Mouse (Mus musculus) embryonic facial prominence, embryonic 11.5 days (tissue): ENCODE measurements at regions not wholly inside any gene's neighbourhood (a gene's known extent, or its start where the extent isn't known, plus 50 kb on each side); places are given as distances from the start of the nearest gene placed in this dataset.
A peak's percentile ranks its signal among the peaks of the same experiment; 100 is the strongest.

Source experiments
- ATAC-seq: fragments of 200-750 bp; cut with Nextera tagmentation; replicated peaks from 2 replicates; pipeline ENCODE4 v1.8.0; 2017; ENCODE audit warnings: low read depth; ENCODE audit not compliant: insufficient number of reproducible peaks, low FRiP score, low TSS enrichment
- DNase-seq: peaks from one replicate; pipeline ENCODE4 v3.0.0-alpha.2; 2015; ENCODE audit warnings: low spot score
- H3K27ac ChIP-seq: fragments of 300-500 bp; sonication (generic); replicated peaks from 2 replicates; pipeline ENCODE4 v1.5.1; 2014; ENCODE audit warnings: mild to moderate bottlenecking, low read depth, low read length, control low read depth
- H3K27me3 ChIP-seq: fragments of 300-500 bp; sonication (generic); 2 replicates; pipeline ENCODE4 v1.6.1; 2014; ENCODE audit warnings: mild to moderate bottlenecking, low read length, moderate library complexity, mixed read lengths; ENCODE audit not compliant: control insufficient read depth, insufficient read depth
- H3K36me3 ChIP-seq: fragments of 300-500 bp; sonication (generic); replicated peaks from 2 replicates; pipeline ENCODE4 v1.6.1; 2014; ENCODE audit warnings: low read depth, mild to moderate bottlenecking, low read length, moderate library complexity, mixed read lengths; ENCODE audit not compliant: control insufficient read depth, insufficient read depth
- H3K4me1 ChIP-seq: fragments of 300-500 bp; sonication (generic); 2 replicates; pipeline ENCODE4 v1.6.1; 2014; ENCODE audit warnings: low read length, mixed read lengths; ENCODE audit not compliant: control insufficient read depth, insufficient read depth
- H3K4me2 ChIP-seq: fragments of 300-500 bp; sonication (generic); 2 replicates; pipeline ENCODE4 v1.6.1; 2014; ENCODE audit warnings: low read depth, mild to moderate bottlenecking, control low read depth, low read length, moderate library complexity
- H3K4me3 ChIP-seq: fragments of 300-500 bp; sonication (generic); 2 replicates; pipeline ENCODE4 v1.5.1; 2014; ENCODE audit warnings: low read depth, low read length, control low read depth
- H3K9ac ChIP-seq: fragments of 300-500 bp; sonication (generic); replicated peaks from 2 replicates; pipeline ENCODE4 v1.6.1; 2014; ENCODE audit warnings: mild to moderate bottlenecking, control low read depth, low read length
- H3K9me3 ChIP-seq: fragments of 300-500 bp; sonication (generic); replicated peaks from 2 replicates; pipeline ENCODE4 v1.6.1; 2016; ENCODE audit warnings: mild to moderate bottlenecking, low read length, inconsistent platforms, mixed read lengths; ENCODE audit not compliant: control insufficient read depth
- WGBS: fragments of 180-500 bp; shearing (Covaris S2); extraction: QIAGEN DNeasy Blood & Tissue Kit; methylation state at CpG from one replicate; pipeline ENCODE4 v1.1.7; 2014; 5-methylcytosine and 5-hydroxymethylcytosine counted together

DNA sequence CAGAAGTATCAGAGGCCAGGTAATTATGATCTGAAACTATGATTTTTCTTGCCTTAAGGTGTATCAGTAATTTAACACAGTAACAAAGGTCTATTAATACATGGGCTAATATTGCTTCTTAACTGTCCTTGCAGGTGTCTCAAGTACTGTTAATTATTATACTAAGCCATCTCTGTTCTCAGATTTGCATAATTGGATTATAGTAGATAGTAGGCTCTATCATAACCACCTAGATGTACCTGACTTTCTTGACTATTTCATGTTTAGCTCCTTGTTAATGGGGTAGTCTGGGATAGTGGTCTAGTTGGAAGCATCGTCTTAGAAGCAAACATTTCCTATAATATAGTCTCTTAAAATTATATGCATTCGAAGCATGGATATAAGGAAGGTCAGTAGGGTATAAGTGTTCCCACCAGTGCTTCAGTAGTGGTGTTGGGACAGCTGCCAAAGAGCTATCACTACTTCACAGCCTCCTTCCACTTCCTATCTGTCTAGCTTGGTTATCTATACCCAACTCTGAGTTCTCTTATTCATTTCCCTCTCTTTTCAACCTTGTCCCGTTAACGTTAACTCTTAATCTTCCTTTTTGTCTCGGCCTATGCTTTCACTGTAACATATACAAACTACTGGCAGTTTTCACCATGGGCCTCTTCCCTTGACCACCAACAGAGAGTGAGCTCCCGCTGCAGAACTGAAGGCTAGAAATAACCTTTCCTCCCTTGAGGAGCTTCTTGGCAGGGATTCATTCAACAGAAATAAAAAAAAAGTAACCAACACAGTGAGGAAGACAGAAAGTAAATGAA lies 630.9 kb upstream of the Lcorl start:
- ATAC-seq = no peak
- Histone ChIP-seq H3K27ac (no peak overlapping the region), H3K4me1 (no peaks in the 10 kb centered on the region), H3K4me3 (no peak overlapping the region), H3K36me3 (no peaks in the 10 kb centered on the region), H3K9me3 (no peaks in the 10 kb centered on the region), H3K4me2 (no peak overlapping the region), H3K27me3 (no peaks in the 10 kb centered on the region), H3K9ac (no peak overlapping the region)
- no peak for DNase-seq
- 81% methylated on average over 6 of the region's 6 CpGs for WGBS

- Histone ChIP-seq H3K4me1 (no peaks in the 10 kb centered on the region), H3K27me3 (no peaks in the 10 kb centered on the region), H3K27ac (no peak overlapping the region), H3K4me3 (no peak overlapping the region), H3K9me3 (no peaks in the 10 kb centered on the region), H3K36me3 (no peaks in the 10 kb centered on the region), H3K4me2 (no peak overlapping the region), H3K9ac (no peak overlapping the region)
- DNase-seq (no peak), ATAC-seq (no peak)
- 84% methylated on average over 1 of the region's 1 CpGs for WGBS
Measured at GRCm38 (mm10) chr5:46486740-46487326, 629.4 kb upstream of the Lcorl start.

- DNase-seq = no peak
Measured at GRCm38 (mm10) chr5:46456356-46456755, 598.9 kb upstream of the Lcorl start.

DNA sequence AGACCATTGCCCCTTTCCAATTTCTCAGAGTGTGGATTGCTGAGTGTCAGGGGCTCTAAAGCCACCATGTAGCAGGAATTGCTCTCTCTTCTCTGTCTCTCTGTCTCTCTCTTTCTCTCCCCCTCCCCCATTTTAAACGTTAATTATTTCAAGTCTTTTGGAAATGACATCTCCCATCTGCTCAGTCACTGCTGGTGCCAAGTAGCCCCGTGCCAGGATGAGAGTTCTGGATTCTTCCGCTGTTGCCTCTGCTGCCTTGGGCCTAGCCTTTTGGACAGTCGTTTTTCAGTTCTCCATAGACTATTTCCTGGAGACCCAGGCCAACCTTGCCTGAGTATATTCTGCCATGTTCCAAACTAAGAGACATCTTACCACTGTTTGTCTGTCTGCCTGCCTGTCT lies 590.9 kb upstream of the Lcorl start:
- DNase-seq = no peak
- no peak overlapping the region for H3K4me2 ChIP-seq
- no peak overlapping the region for H3K4me3 ChIP-seq
- no peaks in the 10 kb centered on the region for H3K9me3 ChIP-seq
- H3K9ac ChIP-seq = no peak overlapping the region
- H3K36me3 ChIP-seq = no peaks in the 10 kb centered on the region
- ATAC-seq = no peak
- 82% methylated on average over 4 of the region's 4 CpGs for WGBS
- H3K27ac ChIP-seq = no peak overlapping the region
- no peaks in the 10 kb centered on the region for H3K27me3 ChIP-seq
- H3K4me1 ChIP-seq = no peaks in the 10 kb centered on the region

More at GRCm38 (mm10) chr5:46456356-46456755, 598.9 kb upstream of the Lcorl start:
- Histone ChIP-seq H3K27ac (no peak overlapping the region), H3K4me3 (no peak overlapping the region), H3K9me3 (no peaks in the 10 kb centered on the region), H3K36me3 (no peaks in the 10 kb centered on the region), H3K4me1 (no peaks in the 10 kb centered on the region), H3K4me2 (no peak overlapping the region), H3K9ac (no peak overlapping the region), H3K27me3 (no peaks in the 10 kb centered on the region)
- ATAC-seq = no peak
- WGBS = 89% methylated on average over 3 of the region's 3 CpGs

DNA sequence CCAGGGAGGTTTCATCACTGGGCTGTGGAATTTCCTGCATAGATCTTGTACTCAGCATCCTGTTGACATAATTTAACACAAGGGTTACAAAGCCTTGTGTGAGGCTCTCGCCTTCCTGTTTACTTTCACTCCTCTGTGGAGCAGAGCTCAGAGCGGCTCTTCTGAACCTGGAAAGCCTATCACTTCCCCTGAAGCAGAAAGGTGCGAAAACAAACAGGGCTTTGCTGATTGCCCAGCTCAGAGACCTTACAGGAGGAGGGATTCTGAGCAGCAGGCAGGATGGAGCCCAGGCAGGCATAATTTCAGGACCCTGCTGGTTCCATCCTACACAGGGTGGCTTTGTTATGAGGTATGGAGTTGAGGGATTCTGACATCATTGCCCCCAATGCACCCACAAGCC lies 588.4 kb upstream of the Lcorl start:
- no peak overlapping the region for H3K4me2 ChIP-seq
- ATAC-seq = peak; percentile 41; the same call in 1 of the 2 replicates
- WGBS = 20% methylated on average over 3 of the region's 3 CpGs
- H3K36me3 ChIP-seq = no peaks in the 10 kb centered on the region
- no peak overlapping the region for H3K4me3 ChIP-seq
- no peaks in the 10 kb centered on the region for H3K9me3 ChIP-seq
- peak; percentile 23 for DNase-seq
- no peaks in the 10 kb centered on the region for H3K27me3 ChIP-seq
- no peak overlapping the region for H3K9ac ChIP-seq
- H3K4me1 ChIP-seq = no peaks in the 10 kb centered on the region
- H3K27ac ChIP-seq = no peak overlapping the region

DNA sequence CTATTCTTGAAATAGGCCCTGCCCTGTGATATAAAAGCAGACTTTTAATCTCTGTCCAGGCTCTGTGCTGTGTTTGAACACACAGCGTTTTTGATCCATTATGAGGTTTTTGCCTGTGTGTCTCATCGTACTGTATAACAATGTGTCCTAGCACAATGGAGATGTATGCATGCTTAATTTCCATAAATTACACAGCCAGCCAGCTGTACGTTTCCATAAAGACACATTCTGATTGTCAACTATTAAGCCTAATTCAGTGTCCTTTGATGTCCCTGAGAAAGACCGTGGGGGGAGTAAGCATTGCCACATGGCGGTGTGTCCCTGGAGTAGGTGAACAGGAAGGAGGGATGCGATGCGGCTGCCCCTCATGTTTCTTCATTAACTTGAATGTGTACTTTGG lies 587.7 kb upstream of the Lcorl start:
- Histone ChIP-seq H3K4me2 (no peak overlapping the region), H3K36me3 (no peaks in the 10 kb centered on the region), H3K4me3 (no peak overlapping the region), H3K9ac (no peak overlapping the region), H3K4me1 (no peaks in the 10 kb centered on the region), H3K9me3 (no peaks in the 10 kb centered on the region), H3K27me3 (no peaks in the 10 kb centered on the region), H3K27ac (no peak overlapping the region)
- 31% methylated on average over 7 of the region's 7 CpGs for WGBS
- ATAC-seq (no peak), DNase-seq (peak; percentile 30)

DNA sequence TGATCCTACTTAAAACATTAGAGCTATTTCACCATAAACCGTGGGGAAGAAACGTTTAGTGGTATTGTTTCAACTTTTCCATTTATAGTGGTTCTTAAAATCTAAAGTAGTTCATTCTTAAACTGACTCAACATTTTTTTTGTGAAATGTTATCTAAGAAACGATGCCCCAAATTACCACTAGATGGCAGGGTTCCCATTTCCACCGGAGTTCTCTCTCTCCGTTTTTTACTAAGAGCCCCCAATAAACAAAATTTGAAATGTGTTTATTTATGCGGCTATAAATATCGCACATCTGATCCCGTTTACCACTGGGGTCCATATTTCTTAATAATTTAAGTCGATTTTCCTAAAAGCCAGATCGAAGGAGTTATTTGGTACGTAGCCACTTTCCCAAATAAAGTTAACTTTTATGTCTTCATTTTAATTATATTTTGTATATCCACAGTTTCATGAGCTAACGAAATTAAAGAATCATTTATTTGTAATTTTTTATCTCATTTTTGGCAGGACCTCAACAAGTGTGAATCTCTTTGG lies 586.5 kb upstream of the Lcorl start:
- H3K36me3 ChIP-seq = no peaks in the 10 kb centered on the region
- H3K27ac ChIP-seq = no peak overlapping the region
- H3K27me3 ChIP-seq = no peaks in the 10 kb centered on the region
- no peaks in the 10 kb centered on the region for H3K9me3 ChIP-seq
- no peak overlapping the region for H3K4me2 ChIP-seq
- peak; percentile 75 for DNase-seq
- 15% methylated on average over 12 of the region's 12 CpGs for WGBS
- no peak for ATAC-seq
- no peaks in the 10 kb centered on the region for H3K4me1 ChIP-seq
- H3K4me3 ChIP-seq = no peak overlapping the region
- H3K9ac ChIP-seq = no peak overlapping the region

GRCm38 (mm10) chr5:46442600-46443248 lies 585.3 kb upstream of the Lcorl start:
- Histone ChIP-seq H3K4me1 (no peaks in the 10 kb centered on the region), H3K4me3 (no peak overlapping the region), H3K27me3 (no peaks in the 10 kb centered on the region), H3K4me2 (no peak overlapping the region), H3K27ac (no peak overlapping the region), H3K9me3 (no peaks in the 10 kb centered on the region), H3K36me3 (no peaks in the 10 kb centered on the region), H3K9ac (no peak overlapping the region)
- peak; percentile 57; the same call in 1 of the 2 replicates for ATAC-seq
- DNase-seq = no peak
- WGBS = 84% methylated on average over 6 of the region's 6 CpGs
